Mouse (Mus musculus): Measurements from ENCODE around the gene Ifnl3. TPM values are rescaled to one million over a fixed set of nuclear protein-coding genes. Genes with fewer than 3 reads are reported as not detected.

The Ifnl3 gene
- polyA plus RNA-seq, 1 experiment from 2014 or later: not detected

- peak overlapping the region; percentile 49 for H3K4me2 ChIP-seq (ENCODE audit: low read depth, low read length)
- peak overlapping the region; percentile 53 for H3K9ac ChIP-seq (ENCODE audit: low read depth, low read length)
These were observed 21.5 kb downstream of the Ifnl3 start for GRCm38 (mm10) chr7:28544051-28544601.

DNA sequence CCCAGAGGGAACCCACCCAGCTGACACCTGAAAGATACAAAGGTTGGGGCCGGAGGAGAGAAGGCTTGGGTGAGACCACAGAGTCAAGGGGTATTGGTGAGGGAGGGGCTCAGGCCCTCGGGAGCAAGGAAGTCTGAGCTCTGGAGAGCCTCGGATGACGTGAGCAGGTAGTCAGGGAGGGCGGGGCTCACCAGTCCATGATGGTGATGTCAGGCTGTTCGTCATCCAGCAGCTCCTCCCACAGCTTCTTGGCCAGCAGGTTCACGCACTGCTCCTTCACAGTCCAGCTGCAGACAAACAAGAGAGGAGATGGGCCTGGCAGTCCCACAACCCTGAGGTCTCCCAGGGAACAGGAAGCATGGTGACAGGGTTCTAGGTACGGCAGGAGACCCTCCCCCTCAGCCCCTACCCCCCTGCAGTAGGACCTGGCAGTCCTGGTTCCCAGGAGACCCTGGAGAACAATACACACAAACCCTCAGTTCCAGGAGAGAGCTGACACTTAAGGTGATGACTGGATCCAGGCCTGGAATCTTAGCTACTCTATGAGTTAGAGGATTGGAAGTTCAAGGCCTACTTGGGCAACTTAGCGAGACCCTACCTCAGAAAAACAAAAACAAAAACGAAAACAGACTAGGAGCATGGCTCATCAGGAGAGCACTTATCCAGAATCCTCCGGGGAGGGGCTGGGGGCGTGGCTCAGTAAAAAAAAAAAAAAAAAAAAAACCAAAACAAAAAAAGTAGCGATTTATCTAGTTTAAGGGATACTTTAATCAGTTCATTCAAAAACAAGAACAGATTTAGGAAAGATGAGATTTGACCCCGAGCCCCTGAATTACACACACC is 22.6 kb downstream of the Ifnl3 start:
- H3K9ac ChIP-seq (ENCODE audit: low read depth, low read length): no peak overlapping the region
- H3K27ac ChIP-seq (ENCODE audit: low read length): no peak overlapping the region
- peaks cover 20% of the 10 kb centered on the region for H3K4me1 ChIP-seq (ENCODE audit: control insufficient read depth, insufficient read depth, low read length)
- no peak overlapping the region for H3K4me3 ChIP-seq (ENCODE audit: low read length)
- ATAC-seq: peak; percentile 49
- H3K36me3 ChIP-seq (ENCODE audit: control insufficient read depth, insufficient read depth, low read length): no peaks in the 10 kb centered on the region
- peaks cover 26% of the 10 kb centered on the region for H3K27me3 ChIP-seq (replicated peaks; ENCODE audit: control insufficient read depth, insufficient read depth, low read length)
- WGBS: 28% methylated on average over 14 of the region's 14 CpGs
- no peaks in the 10 kb centered on the region; the same call in 1 of the 2 replicates for H3K9me3 ChIP-seq (ENCODE audit: control insufficient read depth, low read length)
- H3K4me2 ChIP-seq (ENCODE audit: low read depth, low read length): peak overlapping the region; percentile 49; the same call in 1 of the 2 replicates

More at GRCm38 (mm10) chr7:28544051-28544601, 21.5 kb downstream of the Ifnl3 start:
- Histone ChIP-seq H3K27me3 (replicated peaks; ENCODE audit: control insufficient read depth, insufficient read depth, low read length) (peaks cover 26% of the 10 kb centered on the region), H3K9me3 (ENCODE audit: control insufficient read depth, low read length) (no peaks in the 10 kb centered on the region), H3K27ac (ENCODE audit: low read length) (no peak overlapping the region), H3K36me3 (ENCODE audit: control insufficient read depth, insufficient read depth, low read length) (no peaks in the 10 kb centered on the region), H3K4me3 (ENCODE audit: low read length) (peak overlapping the region; percentile 33), H3K4me1 (ENCODE audit: control insufficient read depth, insufficient read depth, low read length) (peaks cover 20% of the 10 kb centered on the region)
- ATAC-seq: peak; percentile 67
- WGBS: 6% methylated on average over 25 of the region's 27 CpGs

DNA sequence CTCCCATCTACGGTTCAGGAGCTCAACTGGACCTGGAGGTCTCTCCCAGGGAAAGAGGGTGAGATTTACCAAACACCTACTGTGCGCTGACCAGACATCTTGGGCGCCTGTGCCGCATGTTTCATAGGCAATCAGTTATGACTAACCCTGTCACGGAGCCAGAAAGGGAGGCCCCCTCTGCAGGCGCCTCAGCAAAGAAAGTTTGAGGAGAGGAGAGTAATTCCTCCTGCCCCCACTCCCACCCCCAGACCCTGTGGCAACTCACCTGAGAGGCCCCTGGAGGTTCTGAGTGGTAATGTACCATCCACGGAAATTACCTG is 23.2 kb downstream of the Ifnl3 start:
- H3K36me3 ChIP-seq (ENCODE audit: control insufficient read depth, insufficient read depth, low read length): no peaks in the 10 kb centered on the region
- 48% methylated on average over 7 of the region's 7 CpGs for WGBS
- H3K27me3 ChIP-seq (replicated peaks; ENCODE audit: control insufficient read depth, insufficient read depth, low read length): peaks cover 26% of the 10 kb centered on the region
- H3K27ac ChIP-seq (ENCODE audit: low read length): no peak overlapping the region
- no peak overlapping the region for H3K4me3 ChIP-seq (ENCODE audit: low read length)
- no peak for ATAC-seq
- H3K9ac ChIP-seq (ENCODE audit: low read depth, low read length): no peak overlapping the region
- H3K4me1 ChIP-seq (ENCODE audit: control insufficient read depth, insufficient read depth, low read length): peaks cover 20% of the 10 kb centered on the region
- no peaks in the 10 kb centered on the region; the same call in 1 of the 2 replicates for H3K9me3 ChIP-seq (ENCODE audit: control insufficient read depth, low read length)
- H3K4me2 ChIP-seq (ENCODE audit: low read depth, low read length): no peak overlapping the region

DNA sequence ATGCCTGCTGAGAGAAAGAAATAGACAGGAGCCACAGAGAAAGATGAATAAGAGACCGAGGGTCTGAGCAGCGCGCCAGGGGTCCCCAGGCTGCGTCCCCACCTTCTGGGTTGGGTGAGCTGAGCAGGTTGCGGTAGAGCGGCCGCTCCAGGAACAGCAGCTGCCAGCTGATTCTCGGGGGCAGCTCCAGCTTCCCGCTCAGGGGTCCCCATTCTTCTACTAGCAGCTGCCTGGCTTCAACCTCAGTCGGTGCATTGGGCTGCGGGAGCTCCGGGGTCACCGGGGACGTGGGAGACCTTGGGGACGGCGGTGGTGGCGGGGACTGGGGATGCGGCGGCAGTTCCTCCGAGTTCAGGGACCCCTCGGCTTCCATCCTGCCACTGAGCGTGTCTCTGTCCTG is 24.0 kb downstream of the Ifnl3 start:
- no peaks in the 10 kb centered on the region; the same call in 1 of the 2 replicates for H3K9me3 ChIP-seq (ENCODE audit: control insufficient read depth, low read length)
- no peak for ATAC-seq
- WGBS: 4% methylated on average over 22 of the region's 22 CpGs
- peak overlapping the region; percentile 39; the same call in 1 of the 2 replicates for H3K9ac ChIP-seq (ENCODE audit: low read depth, low read length)
- H3K27me3 ChIP-seq (replicated peaks; ENCODE audit: control insufficient read depth, insufficient read depth, low read length): peaks cover 26% of the 10 kb centered on the region
- H3K27ac ChIP-seq (ENCODE audit: low read length): no peak overlapping the region
- peak overlapping the region; percentile 23 for H3K4me3 ChIP-seq (ENCODE audit: low read length)
- peaks cover 20% of the 10 kb centered on the region for H3K4me1 ChIP-seq (ENCODE audit: control insufficient read depth, insufficient read depth, low read length)
- peak overlapping the region; percentile 42 for H3K4me2 ChIP-seq (ENCODE audit: low read depth, low read length)
- no peaks in the 10 kb centered on the region for H3K36me3 ChIP-seq (ENCODE audit: control insufficient read depth, insufficient read depth, low read length)

DNA sequence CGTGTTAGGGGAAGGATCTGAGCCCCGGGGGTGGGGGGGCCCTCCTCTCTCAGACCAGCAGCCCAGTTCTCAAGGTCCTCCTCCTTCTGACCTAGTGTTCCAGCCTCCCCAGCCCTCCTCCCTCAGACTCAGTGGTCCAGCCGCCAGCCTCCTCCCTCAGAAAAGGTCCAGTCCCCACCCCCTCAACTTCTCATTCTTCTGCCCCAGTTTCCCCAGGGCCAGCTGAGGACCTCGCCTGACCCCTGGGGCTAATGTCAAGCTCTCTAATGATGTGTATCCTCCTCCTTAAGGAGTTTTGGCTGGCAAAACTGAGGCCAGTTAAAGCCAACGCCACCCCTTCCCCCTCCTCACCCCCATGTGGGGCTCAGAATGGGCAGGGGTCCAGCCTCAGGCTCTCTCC is 24.5 kb downstream of the Ifnl3 start, which contains the start of gene Nccrp1:
Gene Nccrp1 (minus strand): TSS at position 101 of the 400 bp plus-strand sequence.
- peak within 1 kb of the TSS; percentile 39; the same call in 1 of the 2 replicates for H3K9ac ChIP-seq (ENCODE audit: low read depth, low read length)
- peak within 1 kb of the TSS; percentile 23 for H3K4me3 ChIP-seq (ENCODE audit: low read length)
- no peaks in the 10 kb centered on the region for H3K36me3 ChIP-seq (ENCODE audit: control insufficient read depth, insufficient read depth, low read length)
- WGBS: 6% methylated on average over 5 of the region's 5 CpGs
- H3K4me1 ChIP-seq (ENCODE audit: control insufficient read depth, insufficient read depth, low read length): peaks cover 20% of the 10 kb centered on the region
- peak within 1 kb of the TSS; percentile 42 for H3K4me2 ChIP-seq (ENCODE audit: low read depth, low read length)
- peaks cover 26% of the 10 kb centered on the region for H3K27me3 ChIP-seq (replicated peaks; ENCODE audit: control insufficient read depth, insufficient read depth, low read length)
- H3K27ac ChIP-seq (ENCODE audit: low read length): no peak within 1 kb of the TSS
- H3K9me3 ChIP-seq (ENCODE audit: control insufficient read depth, low read length): no peaks in the 10 kb centered on the region; the same call in 1 of the 2 replicates
- ATAC-seq: no peak

DNA sequence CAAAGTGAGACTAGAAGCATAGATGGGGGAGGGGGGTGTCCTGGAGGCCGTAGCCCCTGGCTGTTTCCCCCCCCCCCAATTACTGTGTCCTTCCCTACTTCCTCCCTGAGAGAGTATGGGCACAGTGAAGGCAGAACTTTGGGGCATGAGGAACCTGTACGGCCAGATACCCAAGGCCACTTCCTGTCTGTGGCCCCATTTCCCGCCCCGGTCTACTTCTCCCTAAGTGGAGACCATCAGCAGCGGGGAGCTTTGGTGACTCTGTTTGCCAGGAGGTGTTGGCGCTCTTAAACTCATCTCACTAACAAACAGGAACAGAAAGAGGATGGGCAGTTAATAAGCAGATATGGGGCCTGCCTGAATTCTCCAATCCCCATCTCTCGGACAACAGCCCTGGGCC is 25.0 kb downstream of the Ifnl3 start:
- WGBS: 67% methylated on average over 7 of the region's 7 CpGs
- peaks cover 20% of the 10 kb centered on the region for H3K4me1 ChIP-seq (ENCODE audit: control insufficient read depth, insufficient read depth, low read length)
- no peak overlapping the region for H3K9ac ChIP-seq (ENCODE audit: low read depth, low read length)
- H3K4me2 ChIP-seq (ENCODE audit: low read depth, low read length): no peak overlapping the region
- H3K36me3 ChIP-seq (ENCODE audit: control insufficient read depth, insufficient read depth, low read length): no peaks in the 10 kb centered on the region
- H3K27me3 ChIP-seq (replicated peaks; ENCODE audit: control insufficient read depth, insufficient read depth, low read length): peaks cover 26% of the 10 kb centered on the region
- H3K9me3 ChIP-seq (ENCODE audit: control insufficient read depth, low read length): no peaks in the 10 kb centered on the region; the same call in 1 of the 2 replicates
- no peak for ATAC-seq
- H3K27ac ChIP-seq (ENCODE audit: low read length): no peak overlapping the region
- H3K4me3 ChIP-seq (ENCODE audit: low read length): no peak overlapping the region

DNA sequence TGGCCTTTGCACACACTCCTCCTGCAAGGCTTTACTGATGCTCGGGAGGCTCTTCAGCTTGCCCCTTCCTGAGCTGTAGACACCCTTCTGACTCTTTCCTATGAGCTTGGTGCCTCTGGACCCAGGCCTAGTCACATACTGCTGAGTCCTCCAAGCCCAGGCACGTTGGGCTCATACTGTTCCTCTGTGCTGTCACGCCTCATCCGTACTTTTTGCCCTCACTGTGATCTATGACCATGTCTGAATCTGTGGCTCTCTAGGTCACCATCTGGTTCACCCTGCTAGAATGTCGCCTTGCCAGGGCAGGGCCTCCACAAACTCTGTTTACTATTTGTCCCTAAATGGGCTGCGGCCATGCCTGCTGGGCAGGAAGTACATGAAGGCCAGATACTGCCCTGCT is 30.4 kb downstream of the Ifnl3 start:
- whole genome bisulfite sequencing: 87% methylated on average over 6 of the region's 6 CpGs

DNA sequence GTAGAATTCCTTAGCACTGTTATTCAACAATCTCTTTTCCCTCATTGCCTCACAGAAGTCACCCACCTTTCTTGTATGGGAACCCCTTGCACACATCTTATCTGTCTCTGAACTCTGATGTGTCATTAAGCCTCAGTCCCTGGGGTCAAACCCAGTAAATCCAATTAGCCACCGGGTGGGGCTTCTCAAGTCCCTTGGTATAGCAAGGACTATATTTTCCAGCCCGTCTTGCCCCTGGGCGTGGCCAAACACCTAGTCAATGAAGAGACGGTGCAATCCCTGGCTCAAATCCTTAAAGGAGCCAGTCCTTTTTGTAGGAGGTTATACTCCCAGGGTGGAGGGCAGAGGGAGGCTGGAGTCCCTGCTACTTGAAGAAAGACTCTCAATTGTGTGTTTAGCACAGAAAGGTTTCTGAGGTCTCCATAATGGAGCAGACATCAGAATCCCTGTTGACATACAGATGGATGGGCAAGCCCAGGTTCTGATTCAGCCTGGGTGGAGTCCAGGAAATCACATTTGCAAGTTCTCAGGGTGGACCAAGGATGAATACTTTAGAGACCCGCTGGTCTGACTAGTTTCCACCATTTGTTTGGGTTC is 33.4 kb downstream of the Ifnl3 start:
- 9% methylated on average over 5 of the region's 5 CpGs for WGBS
- Histone ChIP-seq H3K4me3 (ENCODE audit: low read length) (no peak overlapping the region), H3K9me3 (ENCODE audit: control insufficient read depth, low read length) (no peaks in the 10 kb centered on the region), H3K9ac (ENCODE audit: low read depth, low read length) (no peak overlapping the region), H3K36me3 (ENCODE audit: control insufficient read depth, insufficient read depth, low read length) (peaks cover 12% of the 10 kb centered on the region), H3K27ac (ENCODE audit: low read length) (no peak overlapping the region), H3K4me1 (ENCODE audit: control insufficient read depth, insufficient read depth, low read length) (peaks cover 16% of the 10 kb centered on the region), H3K4me2 (ENCODE audit: low read depth, low read length) (no peak overlapping the region), H3K27me3 (replicated peaks; ENCODE audit: control insufficient read depth, insufficient read depth, low read length) (no peaks in the 10 kb centered on the region)
- ATAC-seq: peak; percentile 52

More for the DNA sequence above, 30.4 kb downstream of the Ifnl3 start:
- H3K27me3 ChIP-seq (replicated peaks; ENCODE audit: control insufficient read depth, insufficient read depth, low read length): no peaks in the 10 kb centered on the region
- no peak overlapping the region for H3K9ac ChIP-seq (ENCODE audit: low read depth, low read length)
- H3K36me3 ChIP-seq (ENCODE audit: control insufficient read depth, insufficient read depth, low read length): no peaks in the 10 kb centered on the region
- H3K4me1 ChIP-seq (ENCODE audit: control insufficient read depth, insufficient read depth, low read length): peaks cover 10% of the 10 kb centered on the region; the same call in 1 of the 2 replicates
- no peak overlapping the region for H3K4me3 ChIP-seq (ENCODE audit: low read length)
- H3K4me2 ChIP-seq (ENCODE audit: low read depth, low read length): no peak overlapping the region
- ATAC-seq: no peak
- no peak overlapping the region for H3K27ac ChIP-seq (ENCODE audit: low read length)
- H3K9me3 ChIP-seq (ENCODE audit: control insufficient read depth, low read length): no peaks in the 10 kb centered on the region; the same call in 1 of the 2 replicates

GRCm38 (mm10) chr7:28557069-28557468 is 34.4 kb downstream of the Ifnl3 start:
- no peak for ATAC-seq
- no peaks in the 10 kb centered on the region for H3K9me3 ChIP-seq (ENCODE audit: control insufficient read depth, low read length)
- H3K4me2 ChIP-seq (ENCODE audit: low read depth, low read length): no peak overlapping the region
- H3K36me3 ChIP-seq (ENCODE audit: control insufficient read depth, insufficient read depth, low read length): peaks cover 18% of the 10 kb centered on the region
- H3K9ac ChIP-seq (ENCODE audit: low read depth, low read length): no peak overlapping the region
- no peak overlapping the region for H3K4me3 ChIP-seq (ENCODE audit: low read length)
- H3K27me3 ChIP-seq (replicated peaks; ENCODE audit: control insufficient read depth, insufficient read depth, low read length): no peaks in the 10 kb centered on the region
- 60% methylated on average over 5 of the region's 5 CpGs for WGBS
- no peak overlapping the region for H3K27ac ChIP-seq (ENCODE audit: low read length)
- peaks cover 16% of the 10 kb centered on the region for H3K4me1 ChIP-seq (ENCODE audit: control insufficient read depth, insufficient read depth, low read length)

Measured in intestine, embryonic 16.5 days (tissue).